Mouse (Mus musculus): ENCODE measurements around the gene Tomm40.

- TF ChIP-seq CTCF (IDR thresholded peaks at IDR 0.05; ENCODE audit: low read depth, low read length) (no peak), POLR2A (IDR thresholded peaks at IDR 0.05; ENCODE audit: extremely low read depth, insufficient read depth, low read length) (no peak)
Measured at GRCm38 (mm10) chr7:19717346-19717745, 2.1 kb upstream of the Tomm40 start.

Measured in liver, adult 2 months (tissue).